In the genomic region with DNA sequence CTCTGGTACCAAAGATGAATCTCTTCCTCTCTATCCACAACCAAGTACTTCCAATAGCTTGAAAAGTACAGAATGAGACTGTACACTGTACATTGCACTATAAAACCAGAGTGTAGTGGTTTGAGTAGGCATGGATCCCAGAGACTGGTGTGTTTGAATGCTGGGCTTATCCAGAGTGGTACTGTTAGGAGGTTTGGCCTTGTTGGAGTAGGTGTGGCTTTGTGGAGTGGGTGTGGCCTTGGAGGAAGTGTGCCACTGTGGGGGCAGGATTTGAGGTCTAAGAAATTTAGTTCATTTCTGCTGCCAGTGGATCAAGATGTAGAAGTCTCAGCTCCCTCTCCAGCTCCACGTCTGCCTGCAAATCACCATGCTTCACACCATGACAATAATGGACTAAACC, we compare ENCODE assay signal across 26 mouse cellular contexts. TPM values are rescaled to one million over a fixed set of nuclear protein-coding genes. Genes with fewer than 3 reads are reported as not detected.
"Had no signal": no experiment of that assay in that cellular context is flagged by ENCODE, and none has a peak within 500 bp of the region (broad histone marks: within the 10 kb centered on the region; RNA-seq: fewer than 3 reads in every experiment).

No protein-coding gene starts in this region.

- H3K27ac ChIP-seq: gastrocnemius, adult 2 months; heart, adult 2 months; heart, embryonic 13.5 days; heart, embryonic 15.5 days; hindbrain, embryonic 10.5 days; hindbrain, embryonic 12.5 days; hindbrain, embryonic 14.5 days; intestine, embryonic 15.5 days; layer of hippocampus, adult 2 months; left cerebral cortex, adult 2 months; limb, embryonic 10.5 days; limb, embryonic 12.5 days had no signal

- H3K4me2 ChIP-seq: heart, embryonic 11.5 days; heart, embryonic 13.5 days; heart, embryonic 15.5 days; hindbrain, embryonic 12.5 days; hindbrain, embryonic 14.5 days; intestine, embryonic 15.5 days; limb, embryonic 12.5 days had no signal

- ATAC-seq: hindbrain, embryonic 16.5 days; inflammation-experienced regulatory T-cells, adult 6 months; intestine, embryonic 15.5 days; intestine, postnatal 0 days had no signal

- H3K36me3 ChIP-seq: heart, embryonic 13.5 days; heart, embryonic 15.5 days; hindbrain, embryonic 10.5 days; hindbrain, embryonic 12.5 days; intestine, embryonic 15.5 days; limb, embryonic 10.5 days; limb, embryonic 12.5 days had no signal

- H3K9ac ChIP-seq: heart, embryonic 13.5 days; heart, embryonic 15.5 days; hindbrain, embryonic 12.5 days; hindbrain, embryonic 14.5 days; intestine, embryonic 15.5 days; limb, embryonic 12.5 days had no signal

- H3K4me3 ChIP-seq: gastrocnemius, adult 2 months; heart, adult 2 months; heart, embryonic 13.5 days; heart, embryonic 15.5 days; hindbrain, embryonic 10.5 days; hindbrain, embryonic 12.5 days; intestine, embryonic 15.5 days; layer of hippocampus, adult 2 months; left cerebral cortex, adult 2 months; limb, embryonic 10.5 days; limb, embryonic 12.5 days had no signal

- H3K9me3 ChIP-seq: heart, embryonic 13.5 days; heart, embryonic 15.5 days; hindbrain, embryonic 10.5 days; hindbrain, embryonic 12.5 days; intestine, embryonic 15.5 days; limb, embryonic 10.5 days; limb, embryonic 12.5 days had no signal

- H3K27me3 ChIP-seq: heart, embryonic 15.5 days; hindbrain, embryonic 12.5 days; intestine, embryonic 15.5 days; limb, embryonic 12.5 days had no signal

- DNase-seq: gastrocnemius, adult 2 months; gastrocnemius, postnatal 10 days; gastrocnemius, postnatal 25 days; heart, adult 2 months; heart, postnatal 14 days; heart, postnatal 4 days; kidney, adult 18-20 months; kidney, adult 8-10 months; kidney, postnatal 10 days; kidney, postnatal 25 days; kidney, postnatal 4 days had no signal

- H3K4me1 ChIP-seq: heart, embryonic 13.5 days; heart, embryonic 15.5 days; hindbrain, embryonic 10.5 days; hindbrain, embryonic 12.5 days; intestine, embryonic 15.5 days; limb, embryonic 10.5 days; limb, embryonic 12.5 days had no signal

RNA-seq across cellular contexts. Expression of gene Tmem246, which starts 7.8 kb away (rescaled TPM):
- total RNA-seq: granulocyte monocyte progenitor cell, adult 5-6 weeks had no signal
- polyA plus RNA-seq: inflammation-experienced regulatory T-cells, adult 6 months had no signal

RNA-seq across cellular contexts. Expression of gene Aldob, which starts 56.1 kb away (rescaled TPM):
- total RNA-seq: gastrocnemius, adult 2 months; gastrocnemius, postnatal 25 days; granulocyte monocyte progenitor cell, adult 5-6 weeks had no signal
- polyA plus RNA-seq: hindbrain, embryonic 10.5 days; hindbrain, embryonic 12.5 days; inflammation-experienced regulatory T-cells, adult 6 months; limb, embryonic 10.5 days had no signal
